Mouse (Mus musculus) ES-Bruce4 (cell line): ENCODE data around the gene Ints13. TPM values are rescaled to one million over a fixed set of nuclear protein-coding genes. Genes with fewer than 3 reads are reported as not detected.
A peak's percentile ranks its signal among the peaks of the same experiment; 100 is the strongest.

Experiments
- H3K27ac ChIP-seq: 2 replicates; pipeline ENCODE4 v1.5.1; 2012; ENCODE audit warnings: low read length, inconsistent platforms; ENCODE audit not compliant: insufficient read depth
- H3K27me3 ChIP-seq: 2 replicates; pipeline ENCODE4 v1.6.1; 2012; ENCODE audit warnings: mild to moderate bottlenecking, low read length, inconsistent platforms; ENCODE audit not compliant: control insufficient read depth, poor library complexity, insufficient read depth, severe bottlenecking
- H3K36me3 ChIP-seq: 2 replicates; pipeline ENCODE4 v1.6.1; 2012; ENCODE audit warnings: inconsistent platforms, mild to moderate bottlenecking, low read length, moderate library complexity; ENCODE audit not compliant: control insufficient read depth, poor library complexity, insufficient read depth, severe bottlenecking
- H3K4me1 ChIP-seq: one replicate; pipeline ENCODE4 v1.8.1; 2011; ENCODE audit warnings: low read length; ENCODE audit not compliant: control insufficient read depth, insufficient read depth
- H3K4me3 ChIP-seq: 2 replicates; pipeline ENCODE4 v1.5.1; 2011; ENCODE audit warnings: low read depth, mild to moderate bottlenecking, low read length
- H3K9ac ChIP-seq: 2 replicates; pipeline ENCODE4 v1.6.1; 2012; ENCODE audit warnings: low read depth, mild to moderate bottlenecking, inconsistent platforms; ENCODE audit not compliant: poor library complexity, severe bottlenecking
- H3K9me3 ChIP-seq: replicated peaks from 2 replicates; pipeline ENCODE4 v1.6.1; 2012; ENCODE audit warnings: mild to moderate bottlenecking, low read length, inconsistent platforms; ENCODE audit not compliant: control insufficient read depth, poor library complexity, insufficient read depth, severe bottlenecking
- CTCF ChIP-seq: IDR thresholded peaks from one replicate; pipeline ENCODE4 v1.8.1; 2011; ENCODE audit warnings: low read depth, low read length
- EP300 ChIP-seq: IDR thresholded peaks from 2 replicates; pipeline ENCODE4 v1.6.1; 2011; ENCODE audit warnings: low read depth, low read length; ENCODE audit not compliant: insufficient read depth
- POLR2A ChIP-seq: IDR thresholded peaks from one replicate; pipeline ENCODE4 v1.8.1; 2011; ENCODE audit warnings: low read length; ENCODE audit not compliant: insufficient read depth
- polyA plus RNA-seq: library from polyadenylated mRNA; stranded (reverse); fragments of >200 nt; gene quantifications from 2 replicates; pipeline ENCODE4 v1.2.4, GENCODE M21; 2011; ENCODE audit warnings: low read depth; ENCODE audit not compliant: missing spikeins, insufficient read depth, insufficient read length

Ints13 gene
- polyA plus RNA-seq, 1 experiment: 118 TPM

DNA sequence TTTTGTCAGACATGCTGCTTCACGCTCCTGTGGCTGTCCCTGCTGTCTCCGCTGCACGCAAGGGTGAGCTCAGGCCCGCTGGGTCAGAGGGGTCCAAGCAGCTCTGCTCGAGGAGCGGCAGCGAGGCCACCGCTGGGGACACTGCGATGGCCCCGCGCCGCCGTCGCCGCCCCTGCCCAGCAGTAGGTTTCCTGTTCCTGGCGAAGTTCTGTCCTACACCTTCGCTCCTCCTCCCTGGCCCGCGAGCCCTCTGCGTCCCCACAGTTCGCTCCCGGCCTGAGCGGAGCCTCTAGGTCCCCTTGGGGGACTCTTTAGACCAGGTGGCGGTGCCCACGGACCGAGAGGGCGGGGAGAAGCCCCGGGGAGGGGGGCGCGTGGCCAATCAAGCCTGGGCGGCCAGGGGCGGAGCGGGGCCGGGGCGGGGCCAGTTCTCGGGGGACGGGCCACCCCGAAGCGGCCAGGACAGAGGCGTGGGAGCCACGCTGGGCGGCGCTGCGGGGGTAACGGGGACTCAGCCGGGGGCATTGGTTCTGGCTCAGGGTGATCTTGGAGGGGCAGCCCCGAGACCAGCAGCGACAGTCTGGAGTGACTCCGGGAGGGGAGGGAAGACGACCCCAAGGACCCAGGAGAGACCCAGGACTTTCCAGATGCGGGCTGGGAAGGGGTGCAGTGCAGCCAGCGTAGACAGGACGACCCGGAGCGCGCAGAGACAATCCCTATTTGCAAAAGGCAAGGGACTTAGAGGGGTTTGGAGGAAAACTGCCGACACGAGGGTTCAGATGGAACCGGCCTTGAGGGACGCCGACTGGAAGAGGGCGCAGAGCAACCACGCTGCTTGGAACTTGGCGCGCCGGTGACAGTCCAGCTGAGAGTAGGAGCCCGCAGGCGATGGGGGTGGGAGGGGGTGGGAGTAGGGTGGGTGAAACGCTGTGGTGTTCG, 75.5 kb downstream of the Ints13 start, which contains the start of gene Itpr2:
TSS of gene Itpr2 (minus strand) at position 358 of the 939 bp plus-strand sequence.
- no peak within 1 kb of the TSS for H3K27ac ChIP-seq
- peak within 1 kb of the TSS; percentile 13 for H3K9ac ChIP-seq
- H3K36me3 ChIP-seq: no peaks in the 10 kb centered on the region
- no peaks in the 10 kb centered on the region for H3K4me1 ChIP-seq
- H3K4me3 ChIP-seq: peak within 1 kb of the TSS; percentile 76
- TF ChIP-seq POLR2A (no peak), EP300 (no peak), CTCF (no peak)
- H3K9me3 ChIP-seq: no peaks in the 10 kb centered on the region
- H3K27me3 ChIP-seq: peaks cover 6% of the 10 kb centered on the region

DNA sequence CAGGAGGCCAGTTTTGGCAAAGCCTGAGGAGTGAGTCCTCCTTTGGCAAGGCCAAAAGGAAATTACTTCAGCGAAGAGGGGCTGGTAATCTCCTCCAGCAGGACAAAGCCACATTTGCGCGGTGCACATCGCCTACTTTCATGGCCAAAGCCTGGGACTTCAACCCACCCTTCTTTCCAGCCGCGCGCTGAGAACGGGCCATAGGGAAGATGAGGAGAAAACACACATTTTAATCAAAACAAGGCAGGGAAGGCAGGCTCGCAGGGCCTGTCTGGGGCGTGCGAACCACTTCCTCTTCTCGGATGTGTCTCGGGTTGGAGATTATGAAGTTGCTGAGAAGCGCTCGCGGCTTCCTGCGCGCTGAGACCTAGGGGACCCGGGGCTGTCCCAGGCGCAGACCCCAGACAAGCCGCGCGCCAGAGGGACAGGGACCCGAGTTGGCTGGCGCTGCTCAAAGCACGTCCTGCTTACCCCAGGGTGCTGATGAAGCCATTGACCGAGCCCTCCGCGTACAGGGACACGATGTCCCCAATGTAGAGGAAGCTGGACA, 76.2 kb downstream of the Ints13 start:
- no peak for TF ChIP-seq CTCF
- no peak for TF ChIP-seq POLR2A
- TF ChIP-seq EP300: no peak
- H3K27ac ChIP-seq: no peak overlapping the region
- peaks cover 6% of the 10 kb centered on the region for H3K27me3 ChIP-seq
- peak overlapping the region; percentile 76 for H3K4me3 ChIP-seq
- H3K4me1 ChIP-seq: no peaks in the 10 kb centered on the region
- no peaks in the 10 kb centered on the region for H3K9me3 ChIP-seq
- H3K36me3 ChIP-seq: no peaks in the 10 kb centered on the region
- H3K9ac ChIP-seq: peak overlapping the region; percentile 13; the same call in 1 of the 2 replicates

DNA sequence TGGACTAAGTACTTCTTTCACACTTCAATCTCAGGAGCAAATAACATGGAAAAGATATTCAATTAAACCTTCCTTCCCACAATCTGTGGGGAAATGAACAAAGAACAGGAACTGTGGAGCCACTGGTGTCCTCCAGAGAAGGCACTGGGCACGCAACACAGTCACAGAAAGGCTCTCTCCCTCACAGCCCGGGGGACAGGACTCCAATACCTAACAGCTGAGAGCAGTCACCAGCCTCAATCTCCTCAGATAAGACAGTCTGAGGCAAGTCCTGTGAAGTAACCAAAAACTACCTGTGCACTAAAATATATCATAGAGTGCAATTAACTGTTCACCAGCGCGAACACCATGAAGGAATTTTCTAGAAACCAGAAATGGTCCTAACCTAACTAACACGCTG, 76.9 kb downstream of the Ints13 start:
- Histone ChIP-seq H3K9me3 (no peaks in the 10 kb centered on the region), H3K36me3 (no peaks in the 10 kb centered on the region), H3K27me3 (peaks cover 6% of the 10 kb centered on the region), H3K27ac (no peak overlapping the region), H3K9ac (no peak overlapping the region), H3K4me1 (no peaks in the 10 kb centered on the region), H3K4me3 (no peak overlapping the region)
- TF ChIP-seq CTCF: no peak
- no peak for TF ChIP-seq EP300
- TF ChIP-seq POLR2A: no peak

DNA sequence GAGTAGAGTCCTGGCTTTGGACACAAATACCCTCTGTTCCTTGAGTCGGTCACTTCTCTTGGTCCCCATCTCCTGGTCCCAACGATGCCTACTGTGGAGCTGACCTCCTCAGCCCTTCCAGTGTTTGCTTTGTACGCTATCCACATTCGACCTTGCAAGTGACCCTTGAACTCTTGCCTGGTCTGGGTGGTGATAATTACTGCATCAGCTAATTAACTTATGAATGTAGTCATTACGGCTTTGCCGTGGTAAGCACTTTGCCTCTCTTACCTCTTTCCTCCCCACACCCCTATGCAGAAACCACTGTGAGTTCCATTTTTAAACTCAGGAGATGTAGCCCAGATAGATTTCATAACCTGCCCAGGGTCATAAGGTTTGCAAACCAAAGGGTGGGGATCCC, 77.4 kb downstream of the Ints13 start:
- H3K9me3 ChIP-seq: no peaks in the 10 kb centered on the region
- TF ChIP-seq CTCF: no peak
- TF ChIP-seq EP300: no peak
- TF ChIP-seq POLR2A: no peak
- H3K4me1 ChIP-seq: no peaks in the 10 kb centered on the region
- no peak overlapping the region for H3K9ac ChIP-seq
- H3K4me3 ChIP-seq: no peak overlapping the region
- no peak overlapping the region for H3K27ac ChIP-seq
- no peaks in the 10 kb centered on the region for H3K36me3 ChIP-seq
- peaks cover 6% of the 10 kb centered on the region for H3K27me3 ChIP-seq

Other genes with a start within 250 kb of the Ints13 start
- gene Itpr2, start 75.6 kb downstream of the Ints13 start, polyA plus RNA-seq: 2.0 and 3.6 TPM in 2 replicates
- 56.7 and 71.5 TPM in 2 replicates for gene Fgfr1op2, start 632 bp downstream of the Ints13 start, polyA plus RNA-seq
- gene Med21, start 64.7 kb upstream of the Ints13 start, polyA plus RNA-seq: 81.7 and 92.1 TPM in 2 replicates
- 39.1 and 46.1 TPM in 2 replicates for gene Tm7sf3, start 65.0 kb upstream of the Ints13 start, polyA plus RNA-seq
- gene Stk38l, start 147.2 kb upstream of the Ints13 start, polyA plus RNA-seq: 19.7 and 20.3 TPM in 2 replicates
- 18.6 and 19.5 TPM in 2 replicates for gene Arntl2, start 218.2 kb upstream of the Ints13 start, polyA plus RNA-seq